Mouse (Mus musculus): ENCODE results near the gene Polr2m.
"Not testable (repeated sequence)": the region's sequence is repeated elsewhere in the genome, so short reads cannot be mapped to it uniquely, and the experiment has no call there.

Gene Polr2m

GRCm38 (mm10) chr9:71485475-71486094 is at the start of gene Polr2m:
Polr2m (minus strand) TSS chr9:71485935.
- peak; percentile 94 for DNase-seq (ENCODE audit: low spot score)

GRCm38 (mm10) chr9:71535036-71535435 is 49.3 kb upstream of the Polr2m start:
- DNase-seq (ENCODE audit: low spot score), result no peak

- DNase-seq (ENCODE audit: low spot score), result no peak
These were observed 44.2 kb upstream of the Polr2m start for GRCm38 (mm10) chr9:71529960-71530359.

GRCm38 (mm10) chr9:71527438-71527837 is 41.7 kb upstream of the Polr2m start:
- DNase-seq (ENCODE audit: low spot score), result no peak

- no peak for DNase-seq (ENCODE audit: low spot score)
These were observed 38.2 kb upstream of the Polr2m start for GRCm38 (mm10) chr9:71523901-71524300.

- DNase-seq (ENCODE audit: low spot score), result no peak
These were observed 34.1 kb upstream of the Polr2m start for GRCm38 (mm10) chr9:71519836-71520235.

GRCm38 (mm10) chr9:71517487-71517886 is 31.8 kb upstream of the Polr2m start:
- no peak for DNase-seq (ENCODE audit: low spot score)

- DNase-seq (ENCODE audit: low spot score), result no peak
These were observed 30.1 kb upstream of the Polr2m start for GRCm38 (mm10) chr9:71515862-71516261.

- no peak for DNase-seq (ENCODE audit: low spot score)
These were observed 27.8 kb upstream of the Polr2m start for GRCm38 (mm10) chr9:71513566-71513965.

- DNase-seq (ENCODE audit: low spot score), result peak; percentile 43
These were observed 27.2 kb upstream of the Polr2m start for GRCm38 (mm10) chr9:71512899-71513298.

GRCm38 (mm10) chr9:71498391-71499182 is 12.9 kb upstream of the Polr2m start:
- peak; percentile 31 for DNase-seq (ENCODE audit: low spot score)

GRCm38 (mm10) chr9:71496637-71497036 is 10.9 kb upstream of the Polr2m start:
- DNase-seq (ENCODE audit: low spot score), result no peak

GRCm38 (mm10) chr9:71493771-71494170 is 8.0 kb upstream of the Polr2m start:
- DNase-seq (ENCODE audit: low spot score), result no peak

- no peak for DNase-seq (ENCODE audit: low spot score)
These were observed 6.7 kb upstream of the Polr2m start for GRCm38 (mm10) chr9:71492296-71493025.

- no peak for DNase-seq (ENCODE audit: low spot score)
These were observed 4.3 kb upstream of the Polr2m start for GRCm38 (mm10) chr9:71490076-71490475.

GRCm38 (mm10) chr9:71486127-71486526 is 392 bp upstream of the Polr2m start:
- DNase-seq (ENCODE audit: low spot score), result no peak

GRCm38 (mm10) chr9:71484871-71485474 is 762 bp downstream of the Polr2m start:
- no peak for DNase-seq (ENCODE audit: low spot score)

GRCm38 (mm10) chr9:71483872-71484271 is 1.9 kb downstream of the Polr2m start:
- DNase-seq (ENCODE audit: low spot score), result not testable (repeated sequence)

- DNase-seq (ENCODE audit: low spot score), result no peak
These were observed 5.4 kb downstream of the Polr2m start for GRCm38 (mm10) chr9:71480305-71480704.

- no peak for DNase-seq (ENCODE audit: low spot score)
These were observed 6.3 kb downstream of the Polr2m start for GRCm38 (mm10) chr9:71479413-71479812.

- no peak for DNase-seq (ENCODE audit: low spot score)
These were observed 7.1 kb downstream of the Polr2m start for GRCm38 (mm10) chr9:71478596-71478995.

GRCm38 (mm10) chr9:71476601-71477000 is 9.1 kb downstream of the Polr2m start:
- DNase-seq (ENCODE audit: low spot score), result no peak
